ENCODE assay signal across 20 mouse cellular contexts in genomic region chr2:46119871-46120270, GRCm38 (mm10).
DNase-seq lines count a peak whose midpoint lies in the region; ATAC-seq lines count a peak whose summit lies in the region.
"Had no signal": no experiment of that assay in that cellular context is flagged by ENCODE, and none has a peak within 500 bp of the region (broad histone marks: within the 10 kb centered on the region; RNA-seq: fewer than 3 reads in every experiment).

No protein-coding gene starts in this region.

- ATAC-seq in hematopoietic stem cell, adult 5-6 weeks (replicated peaks in 1 of 2; ENCODE audit: insufficient read depth in 1 of 2, low FRiP score in 2 of 2, low TSS enrichment in 1 of 2, low read depth in 1 of 2, poor library complexity in 2 of 2, severe bottlenecking in 2 of 2): peak; percentile 45 to 53; a peak in 3 of 4 replicates
- ATAC-seq: forebrain, embryonic 15.5 days; hindbrain, embryonic 16.5 days; intestine, embryonic 15.5 days; Patski had no signal

- DNase-seq in 416B (ENCODE audit: low read depth): peak; percentile 85
- DNase-seq in MEL-GATA-1-ER (ENCODE audit: extremely low read depth, low read depth): peak; percentile 1
- no peak for DNase-seq in kidney, postnatal 4 days
- DNase-seq in urinary bladder, postnatal 10 days (ENCODE audit: low spot score): no peak
- DNase-seq in gastrocnemius, adult 18-20 months (ENCODE audit: low spot score): no peak
- DNase-seq: adrenal gland, postnatal 10 days; B cell, adult 2 months; cerebellum, adult 11 months; cerebellum, adult 2 months; cerebellum, adult 9-11 months; cerebellum, postnatal 25 days; embryo, embryonic 11 days; gastrocnemius, postnatal 10 days; gastrocnemius, postnatal 36 days; heart, adult 11 months had no signal

Comparison
In these comparisons a context has a peak if more than half of its experiments do, and no peak if none do; other contexts are left out.
1. DNase-seq: peak in 416B (single experiment) and MEL-GATA-1-ER (single experiment); none in kidney, postnatal 4 days (0 of 2), urinary bladder, postnatal 10 days (single experiment) and gastrocnemius, adult 18-20 months (single experiment).